Mouse (Mus musculus) MEL (cell line): ENCODE results near the gene Dop1b. TPM values are rescaled to one million over a fixed set of nuclear protein-coding genes. Genes with fewer than 3 reads are reported as not detected.
"Not testable (repeated sequence)": the region's sequence is repeated elsewhere in the genome, so short reads cannot be mapped to it uniquely, and the experiment has no call there.

ENCODE experiments used
- DNase-seq: peaks from one replicate; pipeline ENCODE4 v3.0.0; 2011; ENCODE audit warnings: low read depth, low spot score
- H3K27ac ChIP-seq: 2 replicates; pipeline ENCODE4 v1.5.1; 2012; ENCODE audit warnings: low read depth, mild to moderate bottlenecking, control low read depth, low read length, moderate library complexity; ENCODE audit not compliant: control insufficient read depth
- H3K27me3 ChIP-seq, 2 experiments: fragments of 150-350 bp in 1 of 2; sonication (generic) in 1 of 2; 2 replicates each; pipeline ENCODE4 v1.6.1; 2012; ENCODE audit warnings: low read length in 2 of 2, mild to moderate bottlenecking in 2 of 2, improper control_type of control experiment in 1 of 2, moderate library complexity in 1 of 2; ENCODE audit not compliant: insufficient read depth in 2 of 2, control insufficient read depth in 1 of 2
- H3K36me3 ChIP-seq, 2 experiments: 2 replicates each; pipeline ENCODE4 v1.6.1; 2012 to 2014; ENCODE audit warnings: low read length in 2 of 2, improper control_type of control experiment in 1 of 2, inconsistent platforms in 1 of 2, mild to moderate bottlenecking in 1 of 2; ENCODE audit not compliant: insufficient read depth in 2 of 2, control insufficient read depth in 1 of 2
- H3K4me1 ChIP-seq, 2 experiments: fragments of 150-350 bp in 1 of 2; sonication (generic) in 1 of 2; 2 replicates each; pipeline ENCODE4 v1.6.1; 2012; ENCODE audit warnings: low read length in 2 of 2, improper control_type of control experiment in 1 of 2, mild to moderate bottlenecking in 1 of 2; ENCODE audit not compliant: insufficient read depth in 2 of 2, control insufficient read depth in 1 of 2
- H3K4me3 ChIP-seq, 2 experiments: fragments of 150-350 bp in 1 of 2; sonication (generic) in 1 of 2; 2 replicates each; pipeline ENCODE4 v1.5.1; 2012; ENCODE audit warnings: low read depth in 2 of 2, low read length in 2 of 2, mild to moderate bottlenecking in 2 of 2, moderate library complexity in 2 of 2, control low read depth in 1 of 2, improper control_type of control experiment in 1 of 2; ENCODE audit not compliant: control insufficient read depth in 1 of 2, insufficient read depth in 1 of 2
- H3K79me2 ChIP-seq: 2 replicates; pipeline ENCODE4 v1.6.1; 2012; ENCODE audit warnings: mild to moderate bottlenecking, low read length, moderate library complexity; ENCODE audit not compliant: control insufficient read depth, poor library complexity, insufficient read depth
- H3K9ac ChIP-seq: 2 replicates; pipeline ENCODE4 v1.6.1; 2012; ENCODE audit warnings: low read depth, mild to moderate bottlenecking, control low read depth, low read length, moderate library complexity; ENCODE audit not compliant: control insufficient read depth, poor library complexity, severe bottlenecking
- H3K9me3 ChIP-seq: fragments of 150-350 bp; sonication (generic); replicated peaks from 2 replicates; pipeline ENCODE4 v1.6.1; 2012; ENCODE audit warnings: mild to moderate bottlenecking, low read length, improper control_type of control experiment, moderate library complexity; ENCODE audit not compliant: insufficient read depth
- CTCF ChIP-seq, 3 experiments: IDR thresholded peaks in 2 of 3; conservative IDR thresholded peaks in 1 of 3; 2 replicates each; pipeline ENCODE4 v1.5.1; 2011 to 2012; ENCODE audit warnings: low read length in 3 of 3, low read depth in 2 of 3, mild to moderate bottlenecking in 2 of 3, improper control_type of control experiment in 1 of 3, inconsistent platforms in 1 of 3, mixed read lengths in 1 of 3, moderate library complexity in 1 of 3; ENCODE audit not compliant: control insufficient read depth in 1 of 3, insufficient read depth in 1 of 3, poor library complexity in 1 of 3, severe bottlenecking in 1 of 3
- ELF1 ChIP-seq: IDR thresholded peaks from 2 replicates; pipeline ENCODE4 v1.6.1; 2014; ENCODE audit warnings: low read depth, mild to moderate bottlenecking, inconsistent platforms, low read length, improper control_type of control experiment, moderate library complexity
- EP300 ChIP-seq, 2 experiments: IDR thresholded peaks; 2 replicates each; pipeline ENCODE4 v1.6.1; 2011; ENCODE audit warnings: improper control_type of control experiment in 2 of 2, low read length in 2 of 2, low read depth in 1 of 2, mild to moderate bottlenecking in 1 of 2
- GABPA ChIP-seq: IDR thresholded peaks from 2 replicates; pipeline ENCODE4 v1.6.1; 2012; ENCODE audit warnings: low read depth, mild to moderate bottlenecking, inconsistent platforms, low read length, improper control_type of control experiment, moderate library complexity
- GATA1 ChIP-seq: IDR thresholded peaks from 2 replicates; pipeline ENCODE4 v1.6.1; 2011; ENCODE audit warnings: low read depth, low read length, improper control_type of control experiment
- HCFC1 ChIP-seq: IDR thresholded peaks from 2 replicates; pipeline ENCODE4 v1.6.1; 2012; ENCODE audit warnings: low read depth, mild to moderate bottlenecking, inconsistent platforms, low read length, improper control_type of control experiment, moderate library complexity
- MAZ ChIP-seq: IDR thresholded peaks from 2 replicates; pipeline ENCODE4 v1.6.1; 2012; ENCODE audit warnings: low read depth, mild to moderate bottlenecking, inconsistent platforms, low read length, improper control_type of control experiment
- MEF2A ChIP-seq: IDR thresholded peaks from 2 replicates; pipeline ENCODE4 v1.6.1; 2014; ENCODE audit warnings: low read depth, mild to moderate bottlenecking, inconsistent platforms, low read length, improper control_type of control experiment; ENCODE audit not compliant: poor library complexity, insufficient replicate concordance, severe bottlenecking; ENCODE audit errors: extremely low read depth
- MYB ChIP-seq: IDR thresholded peaks from 2 replicates; pipeline ENCODE4 v1.6.1; 2011; ENCODE audit warnings: mild to moderate bottlenecking, low read depth, low read length, improper control_type of control experiment
- MYC ChIP-seq: IDR thresholded peaks from 2 replicates; pipeline ENCODE4 v1.6.1; 2011; ENCODE audit warnings: low read depth, mild to moderate bottlenecking, low read length, improper control_type of control experiment, moderate library complexity
- NELFE ChIP-seq: IDR thresholded peaks from 2 replicates; pipeline ENCODE4 v1.6.1; 2011; ENCODE audit warnings: low read depth, low read length, improper control_type of control experiment
- POLR2AphosphoS2 ChIP-seq: IDR thresholded peaks from 2 replicates; pipeline ENCODE4 v1.6.1; 2011; ENCODE audit warnings: low read length, improper control_type of control experiment
- RCOR1 ChIP-seq: IDR thresholded peaks from 2 replicates; pipeline ENCODE4 v1.6.1; 2012; ENCODE audit warnings: low read depth, mild to moderate bottlenecking, inconsistent platforms, low read length, improper control_type of control experiment
- TBP ChIP-seq: IDR thresholded peaks from 2 replicates; pipeline ENCODE4 v1.8.0; 2011; ENCODE audit warnings: low read depth, low read length, improper control_type of control experiment
- USF1 ChIP-seq: IDR thresholded peaks from 2 replicates; pipeline ENCODE4 v1.6.1; 2014; ENCODE audit warnings: low read depth, mild to moderate bottlenecking, inconsistent platforms, low read length, improper control_type of control experiment, moderate library complexity
- ZKSCAN1 ChIP-seq: IDR thresholded peaks from 2 replicates; pipeline ENCODE4 v1.6.1; 2012; ENCODE audit warnings: low read depth, mild to moderate bottlenecking, inconsistent platforms, low read length, improper control_type of control experiment, moderate library complexity
- ZMIZ1 ChIP-seq: IDR thresholded peaks from 2 replicates; pipeline ENCODE4 v1.6.1; 2012; ENCODE audit warnings: low read depth, mild to moderate bottlenecking, inconsistent platforms, low read length, improper control_type of control experiment, moderate library complexity
- ZNF384 ChIP-seq: IDR thresholded peaks from 2 replicates; pipeline ENCODE4 v1.6.1; 2012; ENCODE audit warnings: low read depth, mild to moderate bottlenecking, inconsistent platforms, low read length, improper control_type of control experiment
- polyA plus RNA-seq, 2 experiments: library from polyadenylated mRNA; stranded (reverse) in 1 of 2; unstranded in 1 of 2; fragments of >175 nt in 1 of 2; fragments of >200 nt in 1 of 2; gene quantifications; 2 replicates each; pipeline versions ENCODE4 v1.2.1 to v1.2.4; 2012; ENCODE audit warnings: low replicate concordance in 2 of 2, low read depth in 1 of 2; ENCODE audit not compliant: insufficient read length in 2 of 2, insufficient read depth in 1 of 2, missing spikeins in 1 of 2
- total RNA-seq: library from RNA; depleted of rRNA; stranded (reverse); fragments of 300-350 nt; gene quantifications from 2 replicates; pipeline ENCODE4 v1.2.3, GENCODE M21; 2012

Gene Dop1b
- total and polyA plus RNA-seq, 3 experiments: 5.8 to 11.3 TPM; not detected in 1

DNA sequence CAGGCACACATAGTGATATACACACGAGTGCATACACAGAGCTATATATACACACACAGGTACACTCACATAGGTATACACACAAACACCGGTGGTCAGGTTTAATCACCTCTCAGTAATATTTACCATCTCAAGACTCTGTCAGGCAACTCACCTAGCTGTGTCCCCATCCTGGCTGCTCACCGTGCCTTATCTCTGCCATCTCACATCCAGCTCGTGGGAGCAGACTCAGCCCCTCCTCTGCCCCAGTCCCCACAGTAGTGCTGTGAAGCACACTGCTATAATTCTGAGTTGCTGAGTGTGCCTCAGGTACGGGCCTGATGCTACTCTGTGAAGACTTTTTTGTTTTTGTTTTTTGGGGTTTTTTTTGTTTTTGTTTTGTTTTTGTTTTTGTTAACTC, 64.8 kb downstream of the Dop1b start:
- peaks cover 0 to 23% of the 10 kb centered on the region in 2 experiments; a peak in 2 of 4 replicates for H3K36me3 ChIP-seq
- no peak overlapping the region for H3K9ac ChIP-seq

DNA sequence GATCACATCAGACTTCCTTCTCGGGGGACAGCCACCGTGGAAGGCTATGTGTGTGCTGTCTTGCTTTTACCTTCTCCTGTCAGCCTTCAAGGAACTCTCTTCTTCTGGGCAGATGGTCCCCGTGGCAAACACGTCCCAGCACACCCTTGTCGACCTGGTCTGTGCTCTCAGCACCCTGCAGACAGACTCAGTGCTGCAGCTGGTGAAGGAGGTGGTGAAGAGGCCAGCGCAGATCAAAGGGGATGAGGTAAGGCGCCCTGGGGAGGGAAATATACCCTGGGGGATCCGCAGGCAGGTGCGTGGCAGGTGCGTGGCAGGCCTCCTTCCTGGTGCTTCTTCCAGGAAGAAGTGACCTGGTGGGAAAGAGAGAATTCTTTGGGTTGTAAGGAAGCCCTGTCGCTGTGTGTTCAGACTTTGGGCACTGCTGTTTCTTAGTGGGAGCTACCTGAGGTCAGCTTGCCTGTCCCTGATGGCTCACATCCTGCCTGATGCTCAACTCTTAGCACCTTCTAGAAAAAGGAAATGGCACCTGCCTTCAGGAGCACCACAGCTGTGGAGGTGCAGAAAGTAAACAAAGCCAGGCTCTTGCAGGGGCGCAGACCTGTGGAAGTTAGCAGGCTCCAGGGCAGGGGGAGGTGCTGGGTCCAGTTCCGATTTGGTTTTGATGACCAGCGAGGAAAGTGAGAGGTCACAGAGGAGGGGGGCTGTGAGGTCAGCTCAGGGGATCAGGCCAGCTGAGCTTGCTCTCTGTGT, 65.7 kb downstream of the Dop1b start:
- TF ChIP-seq MYC (no peak), RCOR1 (no peak), GABPA (no peak), ZMIZ1 (no peak), ELF1 (no peak), MAZ (no peak), TBP (no peak)
- TF ChIP-seq, all 39 proteins: peak for 0
- no peak overlapping the region for H3K27ac ChIP-seq
- no peak overlapping the region for H3K4me3 ChIP-seq
- H3K36me3 ChIP-seq: peaks cover 0 to 23% of the 10 kb centered on the region in 2 experiments; a peak in 2 of 4 replicates
- H3K9ac ChIP-seq: no peak overlapping the region
- no peaks in the 10 kb centered on the region for H3K9me3 ChIP-seq
- DNase-seq: peak; percentile 31
- H3K4me1 ChIP-seq: peaks cover 29 to 54% of the 10 kb centered on the region in 2 experiments
- H3K27me3 ChIP-seq: no peaks in the 10 kb centered on the region
- no peaks in the 10 kb centered on the region for H3K79me2 ChIP-seq

More for the DNA sequence above, 64.8 kb downstream of the Dop1b start:
- H3K79me2 ChIP-seq: no peaks in the 10 kb centered on the region
- no peak for DNase-seq
- H3K4me1 ChIP-seq: peaks cover 29 to 53% of the 10 kb centered on the region in 2 experiments
- H3K4me3 ChIP-seq: no peak overlapping the region
- no peak for TF ChIP-seq GABPA
- no peak for TF ChIP-seq ZNF384
- no peak for TF ChIP-seq MAZ
- no peak for TF ChIP-seq POLR2AphosphoS2
- no peak for TF ChIP-seq GATA1
- no peak for TF ChIP-seq MEF2A
- TF ChIP-seq ZKSCAN1: no peak
- TF ChIP-seq HCFC1: no peak
- no peak for TF ChIP-seq CTCF (IDR thresholded peaks at IDR 0.05 in 2 of 3, conservative IDR thresholded peaks at IDR 0.05 in 1 of 3; ENCODE audit: control insufficient read depth in 1 of 3, insufficient read depth in 1 of 3, low read depth in 2 of 3, low read length in 3 of 3, poor library complexity in 1 of 3, severe bottlenecking in 1 of 3)
- no peak for TF ChIP-seq NELFE
- no peak for TF ChIP-seq MYB
- TF ChIP-seq USF1: no peak
- TF ChIP-seq EP300 (IDR thresholded peaks at IDR 0.05; ENCODE audit: low read depth in 1 of 2, low read length in 2 of 2): no peak
- no peak overlapping the region for H3K27ac ChIP-seq
- no peaks in the 10 kb centered on the region for H3K27me3 ChIP-seq
- H3K9me3 ChIP-seq: no peaks in the 10 kb centered on the region

DNA sequence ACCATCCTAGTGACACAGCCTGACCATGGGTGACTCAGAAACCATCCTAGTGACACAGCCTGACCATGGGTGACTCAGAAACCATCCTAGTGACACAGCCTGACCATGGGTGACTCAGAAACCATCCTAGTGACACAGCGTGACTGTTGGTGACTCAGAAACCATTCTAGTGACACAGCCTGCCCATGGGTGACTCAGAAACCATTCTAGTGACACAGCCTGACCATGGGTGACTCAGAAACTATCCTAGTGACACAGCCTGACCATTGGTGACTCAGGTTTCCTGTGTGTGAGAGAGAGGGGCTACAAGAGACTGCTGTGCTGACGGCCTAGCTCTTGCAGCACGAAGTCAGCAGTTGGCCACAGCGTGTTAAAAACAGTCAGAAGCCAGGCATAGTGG, 66.7 kb downstream of the Dop1b start:
- Histone ChIP-seq H3K4me1 (peaks cover 29 to 54% of the 10 kb centered on the region in 2 experiments), H3K36me3 (peaks cover 0 to 23% of the 10 kb centered on the region in 2 experiments; a peak in 2 of 4 replicates)
- H3K27me3 ChIP-seq, H3K79me2 ChIP-seq, H3K9me3 ChIP-seq, H3K27ac ChIP-seq, H3K9ac ChIP-seq, H3K4me3 ChIP-seq: not testable (repeated sequence)
- peak; percentile 57 for DNase-seq
